Mouse (Mus musculus) embryonic fibroblast, embryonic 13.5 days (primary cell): ENCODE data around the gene 5330417H12Rik. TPM values are rescaled to one million over a fixed set of nuclear protein-coding genes. Genes with fewer than 3 reads are reported as not detected.

Source experiments
- H3K27ac ChIP-seq: 2 replicates; pipeline ENCODE4 v1.5.1; 2012; ENCODE audit warnings: low read length, control low read depth, inconsistent platforms; ENCODE audit not compliant: insufficient read depth
- H3K4me1 ChIP-seq: 2 replicates; pipeline ENCODE4 v1.6.1; 2011; ENCODE audit warnings: low read length; ENCODE audit not compliant: control insufficient read depth, insufficient read depth
- H3K4me3 ChIP-seq: 2 replicates; pipeline ENCODE4 v1.5.1; 2011; ENCODE audit warnings: mild to moderate bottlenecking, control low read depth, low read length; ENCODE audit not compliant: insufficient read depth
- CTCF ChIP-seq: IDR thresholded peaks from 2 replicates; pipeline ENCODE4 v1.5.1; 2011; ENCODE audit warnings: mild to moderate bottlenecking, control low read depth, low read length, moderate library complexity, borderline replicate concordance; ENCODE audit not compliant: insufficient read depth
- POLR2A ChIP-seq: IDR thresholded peaks from 2 replicates; pipeline ENCODE4 v1.6.1; 2011; ENCODE audit warnings: low read depth, mild to moderate bottlenecking, control low read depth, low read length, moderate library complexity
- polyA plus RNA-seq: library from polyadenylated mRNA; stranded (reverse); fragments of >200 nt; gene quantifications from 2 replicates; pipeline ENCODE4 v1.2.4, GENCODE M21; 2011; ENCODE audit warnings: low read depth; ENCODE audit not compliant: missing spikeins, insufficient read length

5330417H12Rik gene
- polyA plus RNA-seq, 1 experiment: not detected

- no peaks in the 10 kb centered on the region; the same call in 1 of the 2 replicates for H3K4me1 ChIP-seq
- no peak overlapping the region for H3K27ac ChIP-seq
- TF ChIP-seq POLR2A (no peak), CTCF (no peak)
- no peak overlapping the region for H3K4me3 ChIP-seq
These were observed 8.2 kb upstream of the 5330417H12Rik start for GRCm38 (mm10) chr7:107633201-107633600.

DNA sequence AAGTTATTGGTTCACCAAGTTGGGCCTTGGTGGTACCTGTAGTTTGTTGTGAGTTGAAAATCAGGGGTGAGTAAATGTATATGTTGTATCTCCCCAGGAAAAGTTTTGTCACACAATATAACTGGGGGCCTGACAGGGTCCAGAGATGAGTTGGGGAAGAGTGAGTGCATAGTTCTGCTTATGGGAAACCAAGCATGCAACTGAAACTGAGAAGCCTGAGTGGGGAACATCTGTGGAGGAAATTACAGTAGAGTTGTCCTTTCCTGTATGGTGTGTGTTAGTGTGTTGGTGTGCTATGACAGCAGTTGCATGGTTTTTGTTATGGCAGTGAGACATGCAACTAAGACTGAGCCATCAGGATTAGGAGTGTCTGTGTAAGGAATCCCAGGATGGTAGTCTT lies 3.4 kb upstream of the 5330417H12Rik start:
- no peak overlapping the region for H3K27ac ChIP-seq
- no peaks in the 10 kb centered on the region; the same call in 1 of the 2 replicates for H3K4me1 ChIP-seq
- TF ChIP-seq CTCF (no peak), POLR2A (no peak)
- H3K4me3 ChIP-seq: no peak overlapping the region

DNA sequence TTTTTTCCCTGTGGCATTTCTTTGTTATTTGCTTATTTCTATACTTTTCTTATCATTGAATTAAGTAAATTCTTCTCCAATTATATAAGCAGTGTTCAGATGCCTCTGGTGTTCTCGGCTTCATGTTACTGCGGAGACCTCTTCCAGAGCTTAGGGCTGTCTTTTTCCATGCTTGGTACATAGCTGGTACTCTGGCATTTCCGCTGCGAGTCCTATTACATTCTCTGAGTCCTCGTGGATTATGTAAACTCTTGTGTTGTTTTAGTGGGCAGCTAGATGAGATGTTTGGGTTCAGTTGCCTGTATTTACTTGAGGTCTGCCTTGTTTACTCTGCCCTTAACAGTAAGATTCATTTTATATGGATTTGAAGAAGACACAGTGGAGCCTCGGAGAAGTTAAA lies 820 bp upstream of the 5330417H12Rik start:
- H3K4me1 ChIP-seq: no peaks in the 10 kb centered on the region
- TF ChIP-seq POLR2A: no peak
- no peak for TF ChIP-seq CTCF
- H3K27ac ChIP-seq: no peak overlapping the region
- H3K4me3 ChIP-seq: no peak overlapping the region

- Histone ChIP-seq H3K4me3 (no peak overlapping the region), H3K27ac (no peak overlapping the region), H3K4me1 (no peaks in the 10 kb centered on the region)
- TF ChIP-seq CTCF: no peak
- no peak for TF ChIP-seq POLR2A
These were observed 529 bp downstream of the 5330417H12Rik start for GRCm38 (mm10) chr7:107624432-107624831.

DNA sequence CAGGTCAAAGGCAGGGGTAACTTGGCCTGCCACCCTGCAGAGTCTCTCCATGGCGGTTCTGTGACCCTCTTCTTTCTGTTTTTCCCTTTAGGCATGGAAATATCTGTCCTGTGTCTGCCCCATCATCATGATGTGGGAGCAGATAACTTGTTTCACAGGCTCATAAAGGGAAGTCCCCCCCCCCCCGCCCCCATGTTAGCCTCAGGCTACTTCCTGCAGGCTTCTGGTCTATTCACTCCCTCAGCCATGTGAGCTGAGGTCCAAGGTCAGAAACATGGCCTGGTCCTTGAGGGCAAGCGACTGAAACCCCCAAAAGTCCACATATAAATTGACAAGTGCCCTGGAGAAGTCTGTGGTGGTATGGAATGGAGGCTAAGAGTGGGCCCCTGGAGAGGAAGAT lies 4.8 kb downstream of the 5330417H12Rik start:
- TF ChIP-seq CTCF: no peak
- no peak for TF ChIP-seq POLR2A
- no peaks in the 10 kb centered on the region; the same call in 1 of the 2 replicates for H3K4me1 ChIP-seq
- no peak overlapping the region for H3K27ac ChIP-seq
- no peak overlapping the region for H3K4me3 ChIP-seq

- no peaks in the 10 kb centered on the region; the same call in 1 of the 2 replicates for H3K4me1 ChIP-seq
- TF ChIP-seq CTCF (no peak), POLR2A (no peak)
- H3K27ac ChIP-seq: no peak overlapping the region; the same call in 1 of the 2 replicates
- H3K4me3 ChIP-seq: no peak overlapping the region
These were observed 5.7 kb downstream of the 5330417H12Rik start for GRCm38 (mm10) chr7:107619225-107619624.

- Histone ChIP-seq H3K27ac (no peak overlapping the region), H3K4me1 (no peaks in the 10 kb centered on the region; the same call in 1 of the 2 replicates), H3K4me3 (no peak overlapping the region)
- no peak for TF ChIP-seq POLR2A
- TF ChIP-seq CTCF: no peak
These were observed 6.7 kb downstream of the 5330417H12Rik start for GRCm38 (mm10) chr7:107618028-107618992.

GRCm38 (mm10) chr7:107610880-107611279 lies 14.1 kb downstream of the 5330417H12Rik start:
- TF ChIP-seq CTCF (no peak), POLR2A (no peak)
- no peak overlapping the region for H3K4me3 ChIP-seq
- H3K4me1 ChIP-seq: no peaks in the 10 kb centered on the region
- H3K27ac ChIP-seq: no peak overlapping the region

DNA sequence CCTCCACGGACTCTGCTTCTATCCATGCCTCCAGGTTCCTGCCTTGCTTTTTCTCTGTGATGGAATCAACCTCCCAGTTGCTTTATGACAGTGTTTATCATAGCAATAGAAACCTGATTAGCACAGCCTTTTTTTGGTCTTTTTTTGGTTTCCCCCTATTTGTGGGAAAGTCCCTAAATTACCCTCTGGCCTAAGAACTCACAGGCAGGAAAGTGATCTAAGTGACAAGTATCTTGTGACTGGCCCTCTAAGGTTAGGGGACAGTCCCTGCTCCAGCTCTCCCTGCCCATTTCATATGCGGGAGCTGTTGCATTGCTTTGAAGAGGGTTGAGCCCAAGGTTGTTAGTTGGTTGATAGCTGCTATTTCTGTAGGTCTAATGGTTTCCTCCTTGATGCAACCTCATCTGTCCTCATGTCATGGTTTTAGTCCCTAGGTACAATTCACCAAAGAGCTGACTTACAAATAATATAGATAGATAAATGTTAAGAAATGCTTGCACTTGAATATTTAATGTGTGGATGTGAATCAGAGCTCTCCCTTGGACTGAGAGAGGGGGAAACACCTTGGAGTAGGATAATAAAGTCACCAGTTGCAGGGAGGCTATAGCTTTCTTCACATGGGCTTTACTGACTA lies 15.2 kb downstream of the 5330417H12Rik start:
- H3K4me3 ChIP-seq: no peak overlapping the region
- H3K4me1 ChIP-seq: no peaks in the 10 kb centered on the region
- H3K27ac ChIP-seq: no peak overlapping the region
- TF ChIP-seq POLR2A (no peak), CTCF (no peak)

- Histone ChIP-seq H3K4me1 (no peaks in the 10 kb centered on the region), H3K4me3 (no peak overlapping the region), H3K27ac (no peak overlapping the region)
- TF ChIP-seq CTCF: no peak
- no peak for TF ChIP-seq POLR2A
These were observed 17.2 kb downstream of the 5330417H12Rik start for GRCm38 (mm10) chr7:107607766-107608165.
